Mouse (Mus musculus) cerebellum, postnatal 4 days (tissue): Measurements from ENCODE around the gene Adamtsl1.

Experiments used
- DNase-seq, 2 experiments: peaks; one replicate each; pipeline ENCODE4 v3.0.0; 2022; ENCODE audit warnings: low spot score in 2 of 2, mixed read lengths in 1 of 2

Adamtsl1 gene

DNA sequence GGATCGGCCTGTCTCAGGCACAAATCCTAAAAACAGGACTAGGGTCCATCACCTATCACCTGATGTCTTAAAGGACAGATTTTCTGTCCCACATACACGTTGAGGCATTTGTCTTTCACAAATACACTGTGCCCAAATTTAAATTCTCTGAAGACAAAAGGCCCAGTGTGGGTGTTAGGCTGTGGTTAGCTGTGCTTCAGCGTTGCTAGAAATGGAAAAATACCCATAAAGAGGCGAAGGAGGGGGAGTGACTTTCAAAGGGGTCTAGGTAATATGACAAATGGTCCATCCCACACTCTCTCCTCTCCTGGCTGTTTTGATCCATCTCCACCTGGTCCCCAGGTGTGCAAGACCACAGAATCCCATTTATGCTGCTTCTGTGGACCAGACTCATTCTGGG lies 404.4 kb downstream of the Adamtsl1 start:
- no peak for DNase-seq

DNA sequence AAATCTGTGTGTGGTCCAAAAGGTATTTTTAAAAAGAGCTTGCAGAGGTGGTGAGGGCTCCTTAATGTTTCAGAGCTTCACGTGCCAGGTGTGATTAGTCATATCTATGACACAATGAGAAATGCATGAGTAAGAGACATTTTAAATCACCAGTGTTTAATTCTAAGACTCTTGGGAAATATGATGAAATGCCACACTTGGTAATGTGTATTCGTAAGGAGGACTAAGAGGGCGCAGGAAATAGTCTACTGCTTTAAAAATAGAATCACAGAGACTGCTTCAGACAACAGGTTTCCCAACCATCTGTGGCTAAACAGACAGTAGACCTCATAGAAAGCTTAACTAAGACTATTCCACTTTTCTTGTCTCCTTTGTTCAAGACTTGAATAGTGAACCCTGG lies 406.5 kb downstream of the Adamtsl1 start:
- DNase-seq, result no peak

DNA sequence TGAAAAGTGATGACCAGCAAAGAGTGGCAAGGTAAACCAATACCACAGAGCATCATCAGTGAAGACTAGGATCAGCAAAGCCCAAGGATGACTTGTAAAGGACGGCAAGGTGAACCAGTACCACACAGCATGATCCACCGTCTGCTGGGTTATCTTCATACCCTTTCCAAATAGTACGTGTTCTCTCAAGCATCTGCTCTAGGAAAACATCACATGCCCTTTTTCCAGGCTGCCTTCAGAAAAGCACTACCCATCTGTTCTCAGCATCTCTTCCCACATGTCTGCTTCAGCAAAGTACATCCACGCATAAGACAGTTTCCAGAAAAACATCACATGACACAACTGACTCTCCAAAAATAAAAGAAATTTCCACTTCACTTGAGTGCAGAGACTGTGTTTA lies 408.8 kb downstream of the Adamtsl1 start:
- DNase-seq, result no peak

DNA sequence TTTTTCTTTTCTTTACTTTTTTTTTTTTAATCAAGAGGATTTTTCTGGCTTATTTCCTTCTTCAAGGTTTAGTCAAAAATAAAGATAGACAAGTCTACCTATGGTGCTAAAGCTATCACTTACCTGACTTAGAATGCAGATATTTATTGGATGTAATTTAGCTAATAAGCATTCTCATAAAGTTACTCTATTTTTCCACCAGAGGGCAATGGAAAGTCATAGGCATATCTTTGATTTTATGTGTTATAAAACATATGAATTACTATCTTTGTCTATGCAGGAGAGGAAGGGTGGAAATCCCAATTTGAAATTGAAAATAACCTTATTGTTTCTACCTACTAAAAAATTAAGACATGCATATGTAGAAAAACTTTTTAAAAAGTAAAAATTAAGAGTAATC lies 418.2 kb downstream of the Adamtsl1 start:
- no peak for DNase-seq

DNA sequence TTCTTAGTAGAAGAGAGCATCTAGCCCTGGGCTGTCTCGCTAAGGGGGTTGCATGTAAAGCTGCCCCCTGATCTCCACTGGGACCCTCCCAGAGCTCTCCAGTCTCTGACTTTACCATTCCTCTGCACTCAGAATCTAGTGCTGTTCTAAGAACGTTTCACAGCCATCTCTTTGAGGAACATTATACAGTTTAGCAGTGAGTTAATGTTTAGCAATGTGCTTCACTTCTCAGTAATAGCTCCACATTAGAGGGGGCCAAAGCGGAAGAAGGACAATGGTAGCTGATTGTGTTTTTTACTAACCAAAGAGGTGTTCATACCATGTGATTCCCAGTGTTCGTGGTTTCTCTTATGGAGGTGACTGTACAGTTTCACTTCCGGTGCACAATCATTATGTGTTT lies 425.5 kb downstream of the Adamtsl1 start:
- no peak for DNase-seq

- DNase-seq, result no peak
Measured at GRCm38 (mm10) chr4:85941857-85942256, 427.9 kb downstream of the Adamtsl1 start.

DNA sequence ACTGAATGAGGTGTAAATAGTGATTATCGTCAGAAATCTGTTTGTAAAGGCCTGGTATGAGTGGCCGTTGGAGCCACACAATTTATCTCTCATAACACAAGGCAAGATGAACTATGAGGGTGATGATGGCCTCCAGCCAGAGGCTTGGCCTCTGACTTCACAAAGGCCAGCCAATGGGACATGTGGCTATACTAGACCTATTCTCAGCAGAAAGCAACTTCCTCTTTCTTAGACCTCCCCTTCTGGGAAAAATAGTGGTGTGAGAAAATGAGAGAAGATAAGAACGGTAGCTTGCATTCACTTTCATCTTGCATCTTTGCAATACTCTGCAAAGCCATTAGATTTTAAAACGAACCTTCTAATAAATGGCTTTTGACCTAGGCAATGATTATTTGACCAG lies 439.6 kb downstream of the Adamtsl1 start:
- DNase-seq, result no peak

GRCm38 (mm10) chr4:85955387-85955786 lies 441.4 kb downstream of the Adamtsl1 start:
- DNase-seq, result no peak

DNA sequence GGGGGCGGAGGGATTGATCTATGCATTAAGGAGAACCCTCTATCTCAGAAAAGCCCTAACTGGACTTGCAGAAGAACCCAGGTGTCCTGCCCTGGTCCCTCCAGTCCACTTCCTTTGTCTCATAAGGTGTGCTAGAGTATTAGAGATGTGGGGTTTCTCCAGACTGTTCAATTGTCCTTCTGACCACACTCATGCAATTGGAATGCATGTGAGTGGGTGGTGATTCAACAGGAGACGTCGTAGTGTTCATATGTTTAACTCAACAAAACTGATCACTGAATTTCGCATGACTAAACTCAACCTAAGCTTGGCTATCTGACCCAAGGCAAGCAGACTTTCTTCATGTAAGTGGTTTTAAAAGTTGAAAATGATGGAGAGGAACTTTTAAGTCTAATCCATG lies 443.3 kb downstream of the Adamtsl1 start:
- DNase-seq, result no peak

- no peak for DNase-seq
Measured at GRCm38 (mm10) chr4:85957879-85958278, 443.9 kb downstream of the Adamtsl1 start.

DNA sequence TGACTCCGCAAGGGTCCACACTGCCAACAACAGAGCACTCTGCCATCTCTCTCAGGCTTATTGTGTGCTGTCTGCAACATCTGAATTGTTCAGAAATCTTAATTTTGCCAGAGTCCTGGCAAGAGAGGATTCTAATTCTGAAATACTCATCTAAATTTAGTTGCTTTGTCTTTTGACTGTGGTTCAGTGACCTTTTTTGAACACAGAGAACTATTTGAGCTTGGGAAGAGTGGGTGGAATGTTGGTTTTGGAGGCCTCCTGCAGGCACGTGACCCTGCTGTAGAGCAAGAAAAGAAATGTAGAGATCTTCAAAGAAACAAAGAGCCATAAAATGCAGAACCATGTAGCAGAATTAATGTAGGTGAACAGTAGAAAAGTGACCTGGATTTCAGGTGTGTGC lies 445.0 kb downstream of the Adamtsl1 start:
- no peak for DNase-seq

DNA sequence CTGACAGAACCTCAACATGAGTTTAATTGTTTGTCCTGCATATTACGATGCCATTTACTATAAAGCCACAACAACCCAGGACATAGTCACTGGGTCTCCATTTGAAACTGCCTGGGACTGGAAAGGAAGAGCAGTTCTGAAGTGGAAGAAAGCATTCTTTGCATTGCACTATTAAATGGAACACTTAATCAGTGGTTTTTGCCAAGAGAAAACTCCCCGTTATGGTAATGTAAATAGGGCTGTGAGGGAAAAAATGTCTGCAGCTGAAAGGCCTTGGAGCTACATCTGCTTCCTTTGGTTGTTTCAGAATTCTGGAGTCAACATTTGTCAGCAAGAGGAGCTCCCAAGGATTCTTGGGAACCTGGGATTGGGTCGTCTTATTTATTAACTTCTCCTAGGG lies 462.2 kb downstream of the Adamtsl1 start:
- no peak for DNase-seq

- DNase-seq, result no peak
Measured at GRCm38 (mm10) chr4:85979206-85979605, 465.2 kb downstream of the Adamtsl1 start.

- no peak for DNase-seq
Measured at GRCm38 (mm10) chr4:86006596-86006995, 492.6 kb downstream of the Adamtsl1 start.

GRCm38 (mm10) chr4:86013640-86014039 lies 499.7 kb downstream of the Adamtsl1 start:
- no peak for DNase-seq

DNA sequence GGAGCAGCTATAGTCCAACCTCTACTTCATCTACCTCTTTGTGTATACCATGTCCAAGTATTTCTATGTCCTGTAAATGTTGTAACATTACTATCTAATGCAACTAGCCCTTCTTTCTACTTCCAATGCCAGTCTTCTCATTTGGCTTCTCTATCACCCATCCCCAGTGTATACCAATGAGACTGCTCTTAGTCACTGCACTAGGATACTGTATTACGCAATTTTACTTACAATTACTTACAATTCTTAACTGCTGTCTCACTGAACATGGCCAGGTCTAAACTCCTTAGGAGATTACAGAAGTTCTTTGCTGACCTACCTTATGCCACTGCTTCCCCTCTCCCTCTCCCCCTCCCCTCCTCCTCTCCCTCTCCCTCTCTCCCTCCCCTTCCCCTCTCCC lies 505.0 kb downstream of the Adamtsl1 start:
- DNase-seq, result no peak

GRCm38 (mm10) chr4:86019586-86019985 lies 505.6 kb downstream of the Adamtsl1 start:
- peak in 1 of 2 experiments; percentile 61 for DNase-seq

DNA sequence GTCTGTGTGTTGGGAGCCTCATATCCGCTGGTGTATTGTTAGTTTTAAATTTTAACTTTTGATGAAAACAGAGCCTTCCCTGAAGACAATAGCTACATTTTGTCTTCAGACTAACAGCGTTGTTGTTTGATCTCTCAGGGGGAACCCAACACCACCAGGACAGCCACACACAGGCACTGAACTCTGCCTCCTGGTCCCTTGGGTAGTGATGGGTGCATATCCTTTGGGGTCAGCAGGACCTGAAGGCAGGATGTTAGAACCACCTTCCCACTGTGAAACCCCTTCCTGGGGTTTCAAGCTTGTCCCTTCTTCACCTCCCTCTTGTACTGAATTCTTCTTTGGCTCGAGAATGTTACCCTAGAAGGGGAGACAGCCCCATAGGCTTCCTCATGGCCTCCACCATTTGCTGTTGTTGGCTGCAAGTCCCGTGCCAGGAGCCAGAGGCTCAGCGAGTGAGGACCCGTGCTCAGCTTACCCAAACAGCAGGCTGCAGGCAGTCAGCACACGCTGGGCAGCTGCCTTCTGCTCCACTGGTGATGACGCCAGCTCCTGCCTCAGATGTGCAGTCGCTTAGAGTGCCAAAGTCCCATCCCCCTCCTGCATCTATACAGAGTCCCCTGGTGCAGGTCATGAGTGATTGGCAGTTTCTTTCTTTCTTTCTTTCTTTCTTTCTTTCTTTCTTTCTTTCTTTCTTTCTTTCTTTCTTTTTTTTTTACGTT lies 506.6 kb downstream of the Adamtsl1 start:
- peak; percentile 21 to 68 for DNase-seq

GRCm38 (mm10) chr4:86024573-86025160 lies 510.7 kb downstream of the Adamtsl1 start:
- no peak for DNase-seq

GRCm38 (mm10) chr4:86029486-86029885 lies 515.5 kb downstream of the Adamtsl1 start:
- DNase-seq, result no peak

DNA sequence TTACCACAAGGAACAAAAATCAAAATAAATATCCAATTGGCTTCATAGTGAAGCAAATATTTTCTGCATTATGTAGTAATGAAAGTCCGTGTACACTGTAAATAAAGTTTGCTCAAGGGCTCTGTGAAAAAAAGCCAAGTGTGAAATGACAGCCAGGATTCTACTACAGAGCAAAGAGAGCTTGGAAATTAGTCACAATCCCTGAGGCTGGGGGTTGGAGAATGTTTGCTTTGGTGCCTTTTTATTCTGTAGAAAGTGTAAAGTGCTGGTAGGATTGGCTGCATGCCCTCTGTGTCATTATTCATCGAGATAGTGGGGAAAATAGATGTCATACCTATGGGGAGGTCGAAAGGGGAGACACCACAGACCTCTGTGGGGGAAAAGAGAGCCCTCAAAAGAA lies 516.2 kb downstream of the Adamtsl1 start:
- DNase-seq, result no peak

GRCm38 (mm10) chr4:86031041-86031440 lies 517.1 kb downstream of the Adamtsl1 start:
- DNase-seq, result no peak

- DNase-seq, result no peak
Measured at GRCm38 (mm10) chr4:86040921-86041320, 526.9 kb downstream of the Adamtsl1 start.

DNA sequence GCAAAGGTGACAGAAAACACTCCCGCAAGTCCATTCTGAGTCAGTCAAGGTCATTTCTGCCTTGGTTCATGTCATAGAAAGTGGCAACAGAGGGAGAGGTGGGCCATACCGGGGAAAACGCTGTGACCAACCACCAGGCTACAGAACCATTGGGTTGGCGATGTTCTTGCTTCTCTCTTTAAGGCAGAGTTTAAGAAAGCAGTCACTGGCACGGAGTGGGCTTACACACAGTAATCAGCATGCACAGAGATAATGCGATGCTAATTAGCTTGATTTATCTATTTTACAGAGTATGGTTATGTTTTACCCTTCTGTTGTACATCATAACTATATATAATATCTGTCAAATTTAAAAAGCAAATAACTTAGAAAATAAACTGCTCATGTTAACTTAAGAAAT lies 531.5 kb downstream of the Adamtsl1 start:
- no peak for DNase-seq
